Mouse (Mus musculus) midbrain, embryonic 13.5 days (tissue): ENCODE results near the gene Stpg3. TPM values are rescaled to one million over a fixed set of nuclear protein-coding genes. Genes with fewer than 3 reads are reported as not detected.

ENCODE experiments used
- ATAC-seq: fragments of 200-750 bp; cut with Nextera tagmentation; 2 replicates; pipeline ENCODE4 v1.8.0; 2017; ENCODE audit warnings: mild to moderate bottlenecking, moderate TSS enrichment, moderate library complexity
- H3K27ac ChIP-seq: fragments of 300-500 bp; sonication (generic); 2 replicates; pipeline ENCODE4 v1.5.1; 2015; ENCODE audit warnings: inconsistent platforms, mild to moderate bottlenecking, moderate library complexity
- H3K27me3 ChIP-seq: fragments of 300-500 bp; sonication (generic); 2 replicates; pipeline ENCODE4 v1.6.1; 2015; ENCODE audit warnings: mild to moderate bottlenecking, inconsistent platforms
- H3K36me3 ChIP-seq: fragments of 300-500 bp; sonication (generic); 2 replicates; pipeline ENCODE4 v1.6.1; 2015; ENCODE audit warnings: mild to moderate bottlenecking, inconsistent platforms
- H3K4me1 ChIP-seq: fragments of 300-500 bp; sonication (generic); replicated peaks from 2 replicates; pipeline ENCODE4 v1.6.1; 2015; ENCODE audit warnings: inconsistent platforms
- H3K4me2 ChIP-seq: fragments of 300-500 bp; sonication (generic); replicated peaks from 2 replicates; pipeline ENCODE4 v1.6.1; 2015; ENCODE audit warnings: moderate library complexity, mild to moderate bottlenecking, inconsistent platforms
- H3K4me3 ChIP-seq: fragments of 300-500 bp; sonication (generic); replicated peaks from 2 replicates; pipeline ENCODE4 v1.5.1; 2015; ENCODE audit warnings: mild to moderate bottlenecking, inconsistent platforms
- H3K9ac ChIP-seq: fragments of 300-500 bp; sonication (generic); replicated peaks from 2 replicates; pipeline ENCODE4 v1.6.1; 2015; ENCODE audit warnings: mild to moderate bottlenecking, inconsistent platforms
- H3K9me3 ChIP-seq: fragments of 300-500 bp; sonication (generic); 2 replicates; pipeline ENCODE4 v1.6.1; 2016; ENCODE audit warnings: mild to moderate bottlenecking, inconsistent platforms
- WGBS: fragments of 180-500 bp; shearing (Covaris S2); methylation state at CpG from one replicate; pipeline ENCODE4 v1.1.7; 2015; 5-methylcytosine and 5-hydroxymethylcytosine counted together
- polyA plus RNA-seq: library from polyadenylated mRNA; unstranded; fragments of >200 nt; fragmentation: Nextera tagmentation; extraction: Ambion mirVana; gene quantifications from 2 replicates; pipeline ENCODE4 v1.2.1, GENCODE M21; 2015

Gene Stpg3
- polyA plus RNA-seq, 1 experiment from 2014 or later, result not detected

DNA sequence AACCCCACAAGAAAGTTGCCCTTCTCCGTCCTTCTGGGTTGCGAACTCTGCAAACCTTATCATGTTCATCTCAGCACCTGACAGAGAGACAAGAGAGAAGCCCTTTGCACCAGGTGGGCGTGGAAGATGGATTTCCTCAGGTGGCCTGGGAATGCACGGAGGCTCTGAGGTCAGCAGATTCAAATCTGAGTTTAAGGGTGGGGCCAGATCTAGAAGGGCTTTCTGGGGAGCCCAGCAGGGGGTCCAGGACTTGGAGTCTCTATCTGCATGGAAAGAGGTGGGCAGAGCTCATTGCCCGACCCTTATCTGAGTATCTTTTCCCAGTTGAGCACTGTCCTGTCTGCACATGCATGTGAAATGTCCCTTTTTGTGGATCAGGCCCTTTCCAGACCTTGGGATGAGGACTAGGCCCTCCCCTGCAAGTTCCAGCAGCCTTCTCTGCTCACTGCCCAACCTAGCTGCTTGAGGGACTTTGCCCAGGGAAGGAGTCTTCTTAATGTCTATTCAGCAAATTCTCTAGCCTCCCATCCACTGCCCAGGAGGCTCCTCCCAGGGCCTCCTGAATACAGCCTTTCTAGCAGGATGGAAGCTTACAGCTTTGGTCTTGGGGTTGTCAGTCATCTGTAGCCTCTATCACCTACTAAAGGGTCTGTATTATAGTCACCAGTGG lies 20.2 kb upstream of the Stpg3 start:
- H3K4me3 ChIP-seq, result no peak overlapping the region
- H3K4me1 ChIP-seq, result no peaks in the 10 kb centered on the region
- no peak for ATAC-seq
- H3K27me3 ChIP-seq, result peaks cover 27% of the 10 kb centered on the region
- no peak overlapping the region for H3K9ac ChIP-seq
- no peaks in the 10 kb centered on the region for H3K9me3 ChIP-seq
- no peaks in the 10 kb centered on the region for H3K36me3 ChIP-seq
- no peak overlapping the region for H3K4me2 ChIP-seq
- no peak overlapping the region for H3K27ac ChIP-seq
- WGBS, result 75% methylated on average over 5 of the region's 5 CpGs

DNA sequence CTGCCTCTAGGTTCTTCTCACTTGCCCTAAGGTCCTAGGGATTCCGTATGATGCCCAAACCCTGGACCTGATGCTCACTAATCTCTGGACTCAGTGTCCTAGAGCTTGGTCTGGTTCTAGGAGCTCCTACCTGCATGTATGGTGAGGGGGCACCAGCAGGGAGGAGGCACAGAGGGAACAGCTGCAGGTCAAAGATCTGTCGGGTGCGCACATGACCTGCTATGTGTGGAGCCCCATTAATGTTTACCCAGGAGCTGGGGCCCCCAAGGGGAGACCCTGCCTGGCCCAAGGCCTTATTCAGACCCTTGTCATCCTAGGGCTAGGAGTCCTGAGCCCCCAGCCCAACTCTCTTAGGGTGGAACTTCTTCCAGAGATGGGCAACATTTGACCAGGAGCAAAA lies 19.6 kb upstream of the Stpg3 start, which contains the start of gene Slc34a3:
Slc34a3 (minus strand) TSS at position 315 of the 400 bp plus-strand sequence.
- no peaks in the 10 kb centered on the region for H3K9me3 ChIP-seq
- no peak within 1 kb of the TSS for H3K4me3 ChIP-seq
- no peak within 1 kb of the TSS; the same call in 1 of the 2 replicates for H3K9ac ChIP-seq
- peaks cover under 1% of the 10 kb centered on the region; the same call in 1 of the 2 replicates for H3K4me1 ChIP-seq
- no peaks in the 10 kb centered on the region for H3K36me3 ChIP-seq
- H3K4me2 ChIP-seq, result no peak within 1 kb of the TSS
- H3K27ac ChIP-seq, result no peak within 1 kb of the TSS
- 86% methylated on average over 3 of the region's 3 CpGs for WGBS
- ATAC-seq, result no peak
- H3K27me3 ChIP-seq, result peaks cover 27% of the 10 kb centered on the region

GRCm38 (mm10) chr2:25233421-25233820 lies 19.0 kb upstream of the Stpg3 start:
- 84% methylated on average over 4 of the region's 4 CpGs for WGBS
- no peak for ATAC-seq

GRCm38 (mm10) chr2:25231038-25231437 lies 16.6 kb upstream of the Stpg3 start:
- peaks cover 7% of the 10 kb centered on the region; the same call in 1 of the 2 replicates for H3K27me3 ChIP-seq
- no peaks in the 10 kb centered on the region for H3K9me3 ChIP-seq
- H3K4me2 ChIP-seq, result no peak overlapping the region
- H3K9ac ChIP-seq, result no peak overlapping the region; the same call in 1 of the 2 replicates
- H3K4me3 ChIP-seq, result no peak overlapping the region
- 50% methylated on average over 12 of the region's 12 CpGs for WGBS
- no peak overlapping the region for H3K27ac ChIP-seq
- peaks cover 7% of the 10 kb centered on the region; the same call in 1 of the 2 replicates for H3K4me1 ChIP-seq
- ATAC-seq, result no peak
- no peaks in the 10 kb centered on the region for H3K36me3 ChIP-seq

More at GRCm38 (mm10) chr2:25233421-25233820, 19.0 kb upstream of the Stpg3 start:
- Histone ChIP-seq H3K9me3 (no peaks in the 10 kb centered on the region), H3K27me3 (peaks cover 26% of the 10 kb centered on the region), H3K4me2 (no peak overlapping the region), H3K4me1 (peaks cover 7% of the 10 kb centered on the region; the same call in 1 of the 2 replicates), H3K9ac (no peak overlapping the region; the same call in 1 of the 2 replicates), H3K27ac (no peak overlapping the region), H3K36me3 (no peaks in the 10 kb centered on the region), H3K4me3 (no peak overlapping the region)

GRCm38 (mm10) chr2:25230581-25230980 lies 16.1 kb upstream of the Stpg3 start:
- 90% methylated on average over 7 of the region's 7 CpGs for WGBS
- peaks cover 6% of the 10 kb centered on the region; the same call in 1 of the 2 replicates for H3K27me3 ChIP-seq
- no peak overlapping the region for H3K9ac ChIP-seq
- no peak for ATAC-seq
- H3K4me3 ChIP-seq, result no peak overlapping the region
- H3K4me1 ChIP-seq, result peaks cover 9% of the 10 kb centered on the region
- H3K4me2 ChIP-seq, result no peak overlapping the region
- no peaks in the 10 kb centered on the region for H3K9me3 ChIP-seq
- no peaks in the 10 kb centered on the region for H3K36me3 ChIP-seq
- no peak overlapping the region for H3K27ac ChIP-seq

- Histone ChIP-seq H3K4me3 (no peak overlapping the region), H3K4me2 (no peak overlapping the region), H3K4me1 (peaks cover 12% of the 10 kb centered on the region), H3K36me3 (no peaks in the 10 kb centered on the region), H3K27ac (no peak overlapping the region), H3K9me3 (no peaks in the 10 kb centered on the region), H3K27me3 (peaks cover 6% of the 10 kb centered on the region; the same call in 1 of the 2 replicates), H3K9ac (no peak overlapping the region)
- no peak for ATAC-seq
- 86% methylated on average over 5 of the region's 5 CpGs for WGBS
Measured at GRCm38 (mm10) chr2:25229582-25229981, 15.1 kb upstream of the Stpg3 start.

DNA sequence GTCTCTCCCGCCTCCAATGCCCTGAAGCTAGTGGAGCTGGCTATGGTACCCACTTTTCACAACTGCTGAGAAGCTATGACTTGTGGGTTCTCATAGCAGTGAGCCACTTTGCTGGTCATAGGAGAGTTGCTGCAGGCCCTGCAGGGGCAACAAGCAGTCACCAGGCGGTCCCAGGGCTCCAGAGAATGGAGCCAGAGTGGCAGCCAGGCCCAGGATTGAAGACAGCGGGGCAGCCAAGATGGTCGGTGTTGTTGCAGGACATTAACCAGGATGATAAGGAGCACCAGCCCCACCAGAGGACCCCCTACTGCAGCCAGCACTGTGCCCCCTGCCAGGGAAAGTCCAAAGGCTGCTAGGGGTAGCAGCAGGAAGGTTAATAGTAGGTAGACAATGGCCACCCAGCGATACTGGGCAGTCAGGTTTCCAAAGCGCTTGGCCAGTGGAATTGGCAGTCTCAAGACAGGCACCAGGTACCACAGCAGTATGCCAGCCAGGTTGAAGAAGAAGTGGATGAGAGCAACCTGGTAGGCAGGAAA lies 14.6 kb upstream of the Stpg3 start:
- 74% methylated on average over 6 of the region's 6 CpGs for WGBS
- Histone ChIP-seq H3K9me3 (no peaks in the 10 kb centered on the region), H3K36me3 (no peaks in the 10 kb centered on the region), H3K4me3 (no peak overlapping the region), H3K27me3 (peaks cover 6% of the 10 kb centered on the region; the same call in 1 of the 2 replicates), H3K4me1 (peaks cover 12% of the 10 kb centered on the region), H3K9ac (no peak overlapping the region), H3K4me2 (0 out of 2 replicates have a peak overlapping the region, but pooled peaks have one; percentile 33), H3K27ac (no peak overlapping the region)
- no peak for ATAC-seq

DNA sequence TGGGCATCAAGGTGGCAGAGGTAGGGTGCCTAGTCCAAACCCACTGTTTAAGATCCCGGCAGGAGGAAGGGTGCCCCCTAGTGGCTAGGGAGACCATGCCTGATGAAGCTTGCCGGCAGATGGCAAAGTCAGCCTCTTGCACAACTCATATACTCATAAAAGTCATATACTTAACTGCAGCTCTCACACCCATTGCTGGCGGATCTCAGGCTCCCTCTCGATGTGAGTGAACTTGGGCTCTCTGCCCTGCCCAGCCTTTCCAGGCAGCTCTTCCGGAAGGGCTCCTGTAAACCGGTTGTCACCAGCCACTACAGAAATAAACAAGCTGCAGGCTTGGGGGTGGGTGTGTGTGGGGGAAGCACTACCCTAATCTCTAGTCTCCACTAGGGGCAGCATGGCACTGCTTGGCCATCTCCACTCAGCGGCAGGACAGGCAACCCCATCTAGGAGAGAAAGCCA lies 14.0 kb upstream of the Stpg3 start:
- Histone ChIP-seq H3K4me3 (0 out of 2 replicates have a peak overlapping the region, but pooled peaks have one; percentile 2), H3K9ac (no peak overlapping the region), H3K27ac (peak overlapping the region; percentile 49), H3K9me3 (no peaks in the 10 kb centered on the region), H3K4me2 (peak overlapping the region; percentile 33), H3K4me1 (peaks cover 16% of the 10 kb centered on the region), H3K27me3 (peaks cover 5% of the 10 kb centered on the region; the same call in 1 of the 2 replicates), H3K36me3 (no peaks in the 10 kb centered on the region)
- under 1% methylated on average over 7 of the region's 7 CpGs for WGBS
- no peak for ATAC-seq

GRCm38 (mm10) chr2:25227406-25227805 lies 13.0 kb upstream of the Stpg3 start:
- Histone ChIP-seq H3K27ac (no peak overlapping the region), H3K4me1 (peaks cover 23% of the 10 kb centered on the region), H3K36me3 (no peaks in the 10 kb centered on the region), H3K9ac (no peak overlapping the region), H3K4me2 (no peak overlapping the region), H3K4me3 (no peak overlapping the region), H3K27me3 (no peaks in the 10 kb centered on the region), H3K9me3 (no peaks in the 10 kb centered on the region)
- ATAC-seq, result no peak
- WGBS, result 93% methylated on average over 4 of the region's 4 CpGs

DNA sequence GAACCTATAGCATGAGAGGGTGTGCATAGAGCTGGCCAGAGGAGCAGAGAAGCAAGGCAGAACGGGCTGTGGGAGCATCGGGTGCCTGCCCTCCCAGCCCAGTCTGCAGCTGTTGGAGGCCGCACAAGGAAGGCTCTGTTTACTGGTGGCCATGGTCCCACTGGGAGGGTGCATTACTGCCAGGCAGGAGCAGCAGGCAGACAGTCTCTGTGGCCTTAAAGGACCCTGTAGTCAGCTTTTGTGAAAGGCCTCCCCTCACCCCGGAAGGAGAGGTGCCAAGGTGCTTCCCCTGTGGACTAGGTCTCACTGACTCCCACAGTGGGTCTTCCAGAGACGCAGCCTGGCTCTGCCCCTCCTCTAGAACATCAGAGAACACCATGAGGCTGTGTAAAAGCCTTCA lies 12.4 kb upstream of the Stpg3 start:
- no peaks in the 10 kb centered on the region for H3K9me3 ChIP-seq
- H3K36me3 ChIP-seq, result peaks cover 5% of the 10 kb centered on the region
- no peak overlapping the region for H3K27ac ChIP-seq
- no peak overlapping the region for H3K4me2 ChIP-seq
- no peak overlapping the region for H3K9ac ChIP-seq
- ATAC-seq, result no peak
- no peak overlapping the region for H3K4me3 ChIP-seq
- WGBS, result 78% methylated on average over 5 of the region's 5 CpGs
- peaks cover 23% of the 10 kb centered on the region for H3K4me1 ChIP-seq
- H3K27me3 ChIP-seq, result no peaks in the 10 kb centered on the region

DNA sequence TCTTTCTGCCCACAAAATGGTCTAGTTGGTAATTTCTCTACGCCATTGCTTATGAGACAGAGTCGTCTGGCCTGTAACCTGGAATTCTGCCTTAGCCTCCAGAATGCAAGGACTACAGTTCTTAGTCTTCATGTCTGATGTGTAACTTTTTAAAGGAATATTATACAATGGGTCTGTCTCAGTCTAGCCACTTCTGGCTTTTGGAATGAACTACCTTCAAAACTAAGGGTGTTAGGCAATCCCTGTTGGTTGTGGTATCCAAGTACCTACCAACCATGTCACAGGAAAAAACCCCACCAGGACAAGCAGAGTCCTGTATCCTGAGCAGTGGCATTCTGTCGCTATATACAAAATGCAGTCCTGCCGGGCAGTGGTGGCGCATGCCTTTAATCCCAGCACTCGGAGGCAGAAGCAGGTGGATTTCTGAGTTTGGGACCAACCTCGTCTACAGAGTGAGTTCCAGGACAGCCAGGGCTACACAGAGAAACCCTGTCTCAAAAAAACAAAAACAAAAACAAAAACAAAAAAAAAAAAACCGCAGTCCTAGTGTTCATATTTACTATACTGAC lies 11.5 kb upstream of the Stpg3 start:
- H3K4me3 ChIP-seq, result peak overlapping the region; percentile 48; the same call in 1 of the 2 replicates
- H3K4me1 ChIP-seq, result peaks cover 26% of the 10 kb centered on the region
- peak overlapping the region; percentile 72; the same call in 1 of the 2 replicates for H3K9ac ChIP-seq
- peaks cover 13% of the 10 kb centered on the region for H3K36me3 ChIP-seq
- peak overlapping the region; percentile 55 for H3K4me2 ChIP-seq
- no peaks in the 10 kb centered on the region for H3K27me3 ChIP-seq
- no peak for ATAC-seq
- H3K9me3 ChIP-seq, result no peaks in the 10 kb centered on the region
- H3K27ac ChIP-seq, result peak overlapping the region; percentile 96
- 73% methylated on average over 8 of the region's 8 CpGs for WGBS
